Mouse (Mus musculus) heart, postnatal 36 days (tissue): Measurements from ENCODE around the gene Vegfd. TPM values are rescaled to one million over a fixed set of nuclear protein-coding genes. Genes with fewer than 3 reads are reported as not detected.

Source experiments
- DNase-seq, 2 experiments: peaks; one replicate each; pipeline ENCODE4 v3.0.0; 2021 to 2022
- intact Hi-C: fragments of 180-260 bp; cut with DNase I; formaldehyde crosslinking; loops from one replicate; pipeline ENCODE4 v1.15.1; 2025
- total RNA-seq, 2 experiments: library from RNA; stranded (reverse); gene quantifications; 2 replicates each; pipeline ENCODE4 v1.2.3; 2021

Vegfd gene
- total RNA-seq, 2 experiments from 2014 or later: 1.8 to 1.9 TPM

- DNase-seq: no peak
- intact Hi-C loops: loop anchor here (10.0 kb wide), 2 partner anchors 343 to 463 kb away; partner anchors contain the start of genes Siah1b and Zrsr2
These were observed 44.8 kb downstream of the Vegfd start for GRCm38 (mm10) chrX:164418008-164418407.

DNA sequence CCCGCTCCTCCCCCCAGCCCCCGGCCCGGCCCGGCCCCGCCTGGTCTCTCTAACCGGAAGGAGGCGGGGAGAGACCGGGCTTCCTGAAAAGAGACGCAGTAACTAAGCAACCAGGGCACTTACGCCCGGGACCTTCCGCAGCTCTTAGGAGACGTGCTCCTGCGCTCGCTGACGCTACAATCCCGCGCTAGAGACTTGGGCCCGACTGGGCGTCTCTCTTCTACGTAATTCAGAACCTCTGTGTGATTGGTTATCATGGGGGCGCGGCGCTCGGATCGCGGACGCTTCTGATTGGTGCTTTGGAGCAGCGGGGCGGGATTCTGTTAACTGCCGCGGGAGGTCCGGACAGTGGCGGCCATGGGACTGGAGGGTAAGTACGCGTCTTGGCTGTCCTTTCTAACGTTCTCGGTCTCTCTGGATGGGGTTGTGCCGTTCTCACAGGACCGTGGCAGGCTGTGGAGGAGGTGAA is 46.3 kb downstream of the Vegfd start, which contains the start of gene Piga:
TSS of gene Piga (plus strand) at position 317 of the 469 bp plus-strand sequence.
- intact Hi-C loops: loop anchor here (10.0 kb wide), 2 partner anchors 345 to 465 kb away; partner anchors contain the start of genes Siah1b and Zrsr2
- DNase-seq: peak; percentile 82 to 85

- no peak for DNase-seq
- intact Hi-C loops: loop anchor here (10.0 kb wide), 2 partner anchors 345 to 465 kb away; partner anchors contain the start of genes Siah1b and Zrsr2
These were observed 46.8 kb downstream of the Vegfd start for GRCm38 (mm10) chrX:164419955-164420354.

DNA sequence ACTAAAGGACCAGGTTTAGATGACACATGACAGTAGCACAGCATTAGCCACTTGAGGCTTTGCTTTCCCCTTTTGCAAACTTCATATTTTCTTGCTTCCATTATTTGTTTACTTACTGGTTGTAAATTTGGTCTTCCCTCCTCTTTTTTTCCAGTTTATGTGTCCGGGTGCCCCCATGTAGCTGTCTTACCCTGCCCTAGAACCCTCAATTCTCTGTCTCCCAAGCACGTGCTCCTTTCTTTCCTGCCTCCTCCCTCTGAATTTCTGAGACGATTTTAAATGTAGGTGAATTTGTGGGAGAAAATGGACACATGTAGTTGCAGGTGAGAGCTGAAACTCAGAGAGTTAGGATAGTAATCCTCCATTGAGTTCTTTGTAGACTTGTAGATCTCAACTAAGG is 47.3 kb downstream of the Vegfd start:
- DNase-seq: no peak
- intact Hi-C loops: no loop called here

GRCm38 (mm10) chrX:164424821-164425220 is 51.6 kb downstream of the Vegfd start:
- intact Hi-C loops: no loop called here

GRCm38 (mm10) chrX:164427295-164427694 is 54.1 kb downstream of the Vegfd start:
- no peak for DNase-seq
- intact Hi-C loops: no loop called here

More at GRCm38 (mm10) chrX:164424821-164425220, 51.6 kb downstream of the Vegfd start:
- no peak for DNase-seq

DNA sequence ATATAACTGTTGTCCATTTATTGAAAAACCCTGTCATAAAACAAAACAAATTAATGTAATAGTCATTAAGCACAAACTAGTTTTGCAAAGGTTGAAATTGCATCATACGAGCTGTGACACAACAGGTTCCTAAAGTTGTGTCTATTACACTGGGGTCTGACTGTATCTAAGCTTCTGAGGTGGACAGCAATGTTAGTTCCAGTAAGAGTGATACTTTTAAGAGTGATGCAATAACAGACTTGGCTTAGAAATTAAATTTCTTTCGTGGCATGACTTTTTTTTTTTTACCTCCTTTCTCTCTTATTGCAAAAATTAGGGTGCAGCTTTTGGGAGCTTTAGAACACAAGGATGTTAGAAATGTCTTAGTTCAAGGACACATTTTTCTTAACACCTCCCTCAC is 55.0 kb downstream of the Vegfd start:
- no peak for DNase-seq
- intact Hi-C loops: no loop called here

GRCm38 (mm10) chrX:164430621-164431020 is 57.4 kb downstream of the Vegfd start:
- DNase-seq: no peak
- intact Hi-C loops: no loop called here

GRCm38 (mm10) chrX:164431133-164431532 is 58.0 kb downstream of the Vegfd start:
- intact Hi-C loops: no loop called here
- DNase-seq: no peak

- intact Hi-C loops: no loop called here
- DNase-seq: no peak
These were observed 58.4 kb downstream of the Vegfd start for GRCm38 (mm10) chrX:164431541-164431940.

DNA sequence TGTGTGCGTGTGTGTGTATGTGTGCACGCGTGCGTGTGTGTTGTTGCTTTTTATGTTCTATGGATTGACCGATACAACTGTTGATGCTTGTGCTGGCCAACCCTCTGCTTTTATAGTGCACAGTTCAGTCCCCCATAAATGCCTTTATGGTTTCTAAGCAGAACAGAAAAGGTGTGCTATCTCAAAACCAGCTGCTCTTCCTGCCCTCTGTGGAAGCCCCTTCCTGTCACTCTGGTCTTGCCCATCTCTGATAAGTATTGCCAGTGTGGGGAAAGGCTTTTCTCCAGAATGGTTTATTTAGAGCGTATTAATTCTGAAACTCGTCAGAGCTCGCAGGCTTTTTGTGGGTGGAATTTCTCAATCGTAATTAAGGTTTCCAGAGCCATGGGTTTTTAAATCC is 59.5 kb downstream of the Vegfd start:
- no peak for DNase-seq
- intact Hi-C loops: no loop called here

GRCm38 (mm10) chrX:164436709-164437108 is 63.5 kb downstream of the Vegfd start, which contains the start of gene Asb11:
Gene Asb11 (plus strand): TSS chrX:164436994.
- intact Hi-C loops: no loop called here
- no peak for DNase-seq

DNA sequence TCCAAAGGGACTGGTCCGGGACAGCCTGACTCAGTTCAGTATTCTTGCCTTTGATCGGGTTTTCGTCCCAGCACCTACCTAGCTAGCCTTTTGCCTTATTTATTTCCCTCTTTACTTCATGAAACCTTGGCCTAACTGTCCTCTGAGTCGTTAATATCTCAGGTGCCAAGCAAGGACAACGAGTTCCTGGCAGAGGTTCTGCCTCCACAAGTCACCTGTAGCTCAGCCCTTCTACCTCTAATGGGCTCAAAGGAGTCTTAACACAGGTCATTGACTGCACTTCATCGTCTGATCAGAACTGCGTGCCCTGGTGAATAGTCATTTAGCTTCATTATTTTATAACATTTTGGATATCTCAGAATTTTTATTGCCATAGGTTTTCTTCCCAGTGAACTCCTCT is 66.3 kb downstream of the Vegfd start:
- DNase-seq: no peak
- intact Hi-C loops: no loop called here

- DNase-seq: peak; percentile 33 to 45
- intact Hi-C loops: no loop called here
These were observed 67.0 kb downstream of the Vegfd start for GRCm38 (mm10) chrX:164440140-164440539.

DNA sequence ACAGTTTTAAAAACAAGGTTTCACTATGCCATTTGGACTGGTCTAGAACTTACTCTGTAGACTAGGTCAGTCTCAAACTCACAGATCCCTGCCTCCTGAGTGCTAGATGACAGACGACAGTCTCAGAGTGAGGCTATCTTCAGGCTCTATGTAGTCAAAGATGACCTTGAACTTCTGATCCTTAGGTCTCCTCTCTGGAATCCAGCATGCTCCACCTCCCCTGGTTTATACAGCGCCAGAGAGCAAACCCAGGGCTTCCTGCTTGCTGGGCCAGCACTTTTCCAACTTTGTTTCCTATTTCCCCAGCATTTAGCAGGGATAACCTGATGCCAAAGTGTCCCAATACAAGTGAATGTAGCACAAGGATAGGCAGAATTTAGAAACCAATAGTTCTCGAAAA is 67.5 kb downstream of the Vegfd start:
- intact Hi-C loops: no loop called here
- DNase-seq: no peak

- intact Hi-C loops: no loop called here
- no peak for DNase-seq
These were observed 68.1 kb downstream of the Vegfd start for GRCm38 (mm10) chrX:164441306-164441705.

GRCm38 (mm10) chrX:164445601-164446000 is 72.4 kb downstream of the Vegfd start:
- intact Hi-C loops: no loop called here
- no peak for DNase-seq

- intact Hi-C loops: no loop called here
- DNase-seq: no peak
These were observed 73.0 kb downstream of the Vegfd start for GRCm38 (mm10) chrX:164446106-164446551.

GRCm38 (mm10) chrX:164446835-164447681 is 73.9 kb downstream of the Vegfd start:
- DNase-seq: no peak
- intact Hi-C loops: no loop called here

GRCm38 (mm10) chrX:164447682-164448071 is 74.5 kb downstream of the Vegfd start:
- DNase-seq: no peak
- intact Hi-C loops: loop anchor here (2.0 kb wide), 1 partner anchor 161 kb away; no protein-coding TSS in a partner anchor

GRCm38 (mm10) chrX:164449201-164449600 is 76.0 kb downstream of the Vegfd start:
- intact Hi-C loops: loop anchor here (1.0 to 2.0 kb wide), 2 partner anchors 162 to 266 kb away; no protein-coding TSS in a partner anchor
- DNase-seq: no peak
